Mouse (Mus musculus): ENCODE results near the gene Il31. TPM values are rescaled to one million over a fixed set of nuclear protein-coding genes. Genes with fewer than 3 reads are reported as not detected.

Il31 gene
- total RNA-seq, 1 experiment = not detected

GRCm38 (mm10) chr5:123525916-123526495 lies 36.7 kb upstream of the Il31 start:
- H3K4me3 ChIP-seq (ENCODE audit: insufficient read depth in 1 of 2, low read depth in 1 of 2, low read length in 2 of 2, poor library complexity in 1 of 2, severe bottlenecking in 1 of 2) = no peak overlapping the region
- no peak overlapping the region for H3K9ac ChIP-seq (ENCODE audit: insufficient read depth, low read depth, low read length, poor library complexity, severe bottlenecking)
- no peak for DNase-seq (ENCODE audit: low read depth, low spot score)
- TF ChIP-seq ZC3H11A (IDR thresholded peaks at IDR 0.05; ENCODE audit: borderline replicate concordance, low read depth, low read length) (no peak), HCFC1 (IDR thresholded peaks at IDR 0.05; ENCODE audit: borderline replicate concordance, insufficient read depth, low read length) (no peak), CHD2 (IDR thresholded peaks at IDR 0.05; ENCODE audit: low read depth, low read length) (no peak), ZNF384 (IDR thresholded peaks at IDR 0.05; ENCODE audit: low read depth, low read length) (no peak)
- H3K9me3 ChIP-seq (ENCODE audit: control insufficient read depth, insufficient read depth, low read depth, low read length) = no peaks in the 10 kb centered on the region
- H3K4me1 ChIP-seq (ENCODE audit: control insufficient read depth in 2 of 2, insufficient read depth in 2 of 2, low read length in 2 of 2, poor library complexity in 1 of 2) = peaks cover 0 to 4% of the 10 kb centered on the region in 2 experiments; a peak in 1 of 4 replicates
- H3K36me3 ChIP-seq (ENCODE audit: control insufficient read depth, insufficient read depth, low read length, poor library complexity, severe bottlenecking) = peaks cover 9% of the 10 kb centered on the region; the same call in 1 of the 2 replicates
- no peak overlapping the region for H3K27ac ChIP-seq (ENCODE audit: insufficient read depth, low read depth, low read length, poor library complexity, severe bottlenecking)
- in situ Hi-C loops (cut with MboI; ENCODE audit: low sequenced_read_pairs in 2 of 2, unreplicated experiment in 2 of 2) = loop anchor here in 1 of 2 experiments (5.0 kb wide), 1 partner anchor 41 kb away; no protein-coding TSS in a partner anchor

GRCm38 (mm10) chr5:123525281-123525680 lies 36.0 kb upstream of the Il31 start, which contains the start of gene Gm49027:
Gene Gm49027, minus strand, starts transcription at chr5:123525488.
- peaks cover 0 to 4% of the 10 kb centered on the region in 2 experiments; a peak in 1 of 4 replicates for H3K4me1 ChIP-seq (ENCODE audit: control insufficient read depth in 2 of 2, insufficient read depth in 2 of 2, low read length in 2 of 2, poor library complexity in 1 of 2)
- H3K9me3 ChIP-seq (ENCODE audit: control insufficient read depth, insufficient read depth, low read depth, low read length) = no peaks in the 10 kb centered on the region
- in situ Hi-C loops (cut with MboI; ENCODE audit: low sequenced_read_pairs in 2 of 2, unreplicated experiment in 2 of 2) = loop anchor here in 1 of 2 experiments (5.0 kb wide), 1 partner anchor 42 kb away; no protein-coding TSS in a partner anchor
- H3K27ac ChIP-seq (ENCODE audit: insufficient read depth, low read depth, low read length, poor library complexity, severe bottlenecking) = no peak within 1 kb of the TSS
- no peak for DNase-seq (ENCODE audit: low read depth, low spot score)
- H3K4me3 ChIP-seq (ENCODE audit: insufficient read depth in 1 of 2, low read depth in 1 of 2, low read length in 2 of 2, poor library complexity in 1 of 2, severe bottlenecking in 1 of 2) = peak within 1 kb of the TSS; percentile 84 to 89
- TF ChIP-seq HCFC1 (IDR thresholded peaks at IDR 0.05; ENCODE audit: borderline replicate concordance, insufficient read depth, low read length) (no peak), CHD2 (IDR thresholded peaks at IDR 0.05; ENCODE audit: low read depth, low read length) (no peak), ZNF384 (IDR thresholded peaks at IDR 0.05; ENCODE audit: low read depth, low read length) (no peak), MAFK (IDR thresholded peaks at IDR 0.05; ENCODE audit: insufficient read depth, low read depth, low read length) (no peak), ZC3H11A (IDR thresholded peaks at IDR 0.05; ENCODE audit: borderline replicate concordance, low read depth, low read length) (no peak)
- peaks cover 9% of the 10 kb centered on the region; the same call in 1 of the 2 replicates for H3K36me3 ChIP-seq (ENCODE audit: control insufficient read depth, insufficient read depth, low read length, poor library complexity, severe bottlenecking)
- H3K9ac ChIP-seq (ENCODE audit: insufficient read depth, low read depth, low read length, poor library complexity, severe bottlenecking) = no peak within 1 kb of the TSS

- in situ Hi-C loops (cut with MboI; ENCODE audit: low sequenced_read_pairs in 2 of 2, unreplicated experiment in 2 of 2) = no loop called here
These were observed 35.1 kb upstream of the Il31 start for GRCm38 (mm10) chr5:123524393-123524750.

GRCm38 (mm10) chr5:123523692-123524392 lies 34.6 kb upstream of the Il31 start, which contains the start of gene Diablo:
Gene Diablo, minus strand, starts transcription at chr5:123524176.
- DNase-seq (ENCODE audit: low read depth, low spot score) = peak; percentile 99
- H3K27ac ChIP-seq (ENCODE audit: insufficient read depth, low read depth, low read length, poor library complexity, severe bottlenecking) = peak within 1 kb of the TSS; percentile 50; the same call in 1 of the 2 replicates
- H3K4me3 ChIP-seq (ENCODE audit: insufficient read depth in 1 of 2, low read depth in 1 of 2, low read length in 2 of 2, poor library complexity in 1 of 2, severe bottlenecking in 1 of 2) = peak within 1 kb of the TSS; percentile 84 to 89
- TF ChIP-seq MAFK (IDR thresholded peaks at IDR 0.05; ENCODE audit: insufficient read depth, low read depth, low read length) = no peak
- no peak for TF ChIP-seq ZNF384 (IDR thresholded peaks at IDR 0.05; ENCODE audit: low read depth, low read length)
- TF ChIP-seq HCFC1 (IDR thresholded peaks at IDR 0.05; ENCODE audit: borderline replicate concordance, insufficient read depth, low read length) = peak; percentile 46; the same call in 1 of the 2 replicates
- TF ChIP-seq CHD2 (IDR thresholded peaks at IDR 0.05; ENCODE audit: low read depth, low read length) = no peak
- TF ChIP-seq ZC3H11A (IDR thresholded peaks at IDR 0.05; ENCODE audit: borderline replicate concordance, low read depth, low read length) = no peak
- H3K4me1 ChIP-seq (ENCODE audit: control insufficient read depth in 2 of 2, insufficient read depth in 2 of 2, low read length in 2 of 2, poor library complexity in 1 of 2) = peaks cover 0 to 4% of the 10 kb centered on the region in 2 experiments; a peak in 1 of 4 replicates
- in situ Hi-C loops (cut with MboI; ENCODE audit: low sequenced_read_pairs in 2 of 2, unreplicated experiment in 2 of 2) = no loop called here
- peak within 1 kb of the TSS; percentile 93 for H3K9ac ChIP-seq (ENCODE audit: insufficient read depth, low read depth, low read length, poor library complexity, severe bottlenecking)
- H3K36me3 ChIP-seq (ENCODE audit: control insufficient read depth, insufficient read depth, low read length, poor library complexity, severe bottlenecking) = peaks cover 2% of the 10 kb centered on the region; the same call in 1 of the 2 replicates
- H3K9me3 ChIP-seq (ENCODE audit: control insufficient read depth, insufficient read depth, low read depth, low read length) = no peaks in the 10 kb centered on the region

More at GRCm38 (mm10) chr5:123524393-123524750, 35.1 kb upstream of the Il31 start:
- DNase-seq (ENCODE audit: low read depth, low spot score) = peak; percentile 56
- no peak overlapping the region for H3K27ac ChIP-seq (ENCODE audit: insufficient read depth, low read depth, low read length, poor library complexity, severe bottlenecking)
- peak overlapping the region; percentile 62 for H3K9ac ChIP-seq (ENCODE audit: insufficient read depth, low read depth, low read length, poor library complexity, severe bottlenecking)
- TF ChIP-seq MAFK (IDR thresholded peaks at IDR 0.05; ENCODE audit: insufficient read depth, low read depth, low read length) (no peak), ZC3H11A (IDR thresholded peaks at IDR 0.05; ENCODE audit: borderline replicate concordance, low read depth, low read length) (no peak), ZNF384 (IDR thresholded peaks at IDR 0.05; ENCODE audit: low read depth, low read length) (no peak), HCFC1 (IDR thresholded peaks at IDR 0.05; ENCODE audit: borderline replicate concordance, insufficient read depth, low read length) (no peak), CHD2 (IDR thresholded peaks at IDR 0.05; ENCODE audit: low read depth, low read length) (no peak)
- H3K4me1 ChIP-seq (ENCODE audit: control insufficient read depth in 2 of 2, insufficient read depth in 2 of 2, low read length in 2 of 2, poor library complexity in 1 of 2) = peaks cover 0 to 4% of the 10 kb centered on the region in 2 experiments; a peak in 1 of 4 replicates
- peak overlapping the region; percentile 84 to 89 for H3K4me3 ChIP-seq (ENCODE audit: insufficient read depth in 1 of 2, low read depth in 1 of 2, low read length in 2 of 2, poor library complexity in 1 of 2, severe bottlenecking in 1 of 2)
- no peaks in the 10 kb centered on the region for H3K9me3 ChIP-seq (ENCODE audit: control insufficient read depth, insufficient read depth, low read depth, low read length)
- H3K36me3 ChIP-seq (ENCODE audit: control insufficient read depth, insufficient read depth, low read length, poor library complexity, severe bottlenecking) = peaks cover 4% of the 10 kb centered on the region; the same call in 1 of the 2 replicates
